Mouse (Mus musculus) G1E (cell line): ENCODE results near the gene Lamc2.

Experiments
- CTCF ChIP-seq: IDR thresholded peaks from 2 replicates; pipeline ENCODE4 v1.5.1; 2012; ENCODE audit warnings: low read depth, low read length, inconsistent platforms, mixed read lengths
- GATA1 ChIP-seq: IDR thresholded peaks from 2 replicates; pipeline ENCODE4 v1.6.1; 2012; ENCODE audit warnings: borderline replicate concordance, low read length, inconsistent platforms, mixed read lengths

DNA sequence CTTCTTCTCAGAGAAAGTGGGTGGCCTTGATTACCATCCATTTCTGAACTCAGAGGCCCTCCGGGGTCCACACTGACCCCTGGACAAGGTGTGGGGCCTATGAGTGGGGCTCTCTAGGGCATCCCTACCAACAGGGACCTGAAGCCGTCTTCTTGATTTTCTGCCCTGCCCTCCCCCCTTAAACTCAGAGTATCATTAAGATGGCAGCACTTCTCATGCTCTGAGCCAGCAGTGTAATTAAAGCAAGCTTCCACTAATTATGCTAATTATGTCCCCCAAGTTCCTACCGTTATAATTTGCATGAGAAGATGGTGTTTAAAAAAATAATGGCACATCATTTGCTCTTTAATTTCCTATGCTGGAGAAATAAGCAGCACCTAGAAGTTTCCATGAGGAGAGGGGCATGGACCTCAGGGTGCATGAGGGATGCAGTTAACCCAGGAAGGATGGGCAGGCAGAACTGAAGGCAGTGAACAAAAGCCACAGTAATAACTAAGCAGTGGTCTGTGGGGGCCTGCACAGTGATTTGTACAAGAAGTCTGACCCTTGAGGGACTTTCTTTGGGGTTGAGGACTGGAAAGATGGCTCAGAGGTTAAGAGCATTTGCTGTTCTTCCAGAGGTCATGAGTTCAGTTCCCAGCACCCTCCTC is 111.0 kb downstream of the Lamc2 start:
- no peak for TF ChIP-seq GATA1
- no peak for TF ChIP-seq CTCF
